Mouse (Mus musculus) G1E (cell line): Measurements from ENCODE around the gene Kntc1. TPM values are rescaled to one million over a fixed set of nuclear protein-coding genes. Genes with fewer than 3 reads are reported as not detected.
"Not testable (repeated sequence)": the region's sequence is repeated elsewhere in the genome, so short reads cannot be mapped to it uniquely, and the experiment has no call there.

Experiments
- ATAC-seq: 2 replicates; pipeline ENCODE4 v1.8.0; 2016; ENCODE audit warnings: mild to moderate bottlenecking; ENCODE audit not compliant: insufficient number of reproducible peaks, poor library complexity, low FRiP score, severe bottlenecking; ENCODE audit errors: extremely low read depth
- DNase-seq: peaks from one replicate; pipeline ENCODE4 v3.0.0; 2012; ENCODE audit warnings: low spot score
- H3K27me3 ChIP-seq: 2 replicates; pipeline ENCODE4 v1.6.1; 2012; ENCODE audit warnings: mild to moderate bottlenecking, low read length, inconsistent platforms; ENCODE audit not compliant: insufficient read depth
- H3K36me3 ChIP-seq: replicated peaks from 2 replicates; pipeline ENCODE3; 2012; ENCODE audit warnings: mild to moderate bottlenecking, inconsistent platforms
- H3K4me1 ChIP-seq: 2 replicates; pipeline ENCODE4 v1.6.1; 2012; ENCODE audit warnings: low read depth, low read length, inconsistent platforms, mixed read lengths; ENCODE audit not compliant: insufficient read depth
- H3K4me3 ChIP-seq: 2 replicates; pipeline ENCODE4 v1.5.1; 2012; ENCODE audit warnings: low read depth, mild to moderate bottlenecking, inconsistent platforms, low read length, moderate library complexity, mixed read lengths
- H3K9me3 ChIP-seq: replicated peaks from 2 replicates; pipeline ENCODE4 v1.6.1; 2012; ENCODE audit warnings: inconsistent platforms
- CTCF ChIP-seq: IDR thresholded peaks from 2 replicates; pipeline ENCODE4 v1.5.1; 2012; ENCODE audit warnings: low read depth, low read length, inconsistent platforms, mixed read lengths
- GATA1 ChIP-seq: IDR thresholded peaks from 2 replicates; pipeline ENCODE4 v1.6.1; 2012; ENCODE audit warnings: borderline replicate concordance, low read length, inconsistent platforms, mixed read lengths
- GATA2 ChIP-seq: IDR thresholded peaks from 2 replicates; pipeline ENCODE4 v1.6.1; 2012; ENCODE audit warnings: low read depth, low read length, inconsistent platforms, borderline replicate concordance
- POLR2AphosphoS5 ChIP-seq: IDR thresholded peaks from 2 replicates; pipeline ENCODE4 v1.6.1; 2012; ENCODE audit warnings: low read depth, low read length, inconsistent platforms; ENCODE audit not compliant: insufficient replicate concordance
- TAL1 ChIP-seq: conservative IDR thresholded peaks from 2 replicates; pipeline ENCODE4 v1.6.1; 2012; ENCODE audit warnings: low read depth, low read length, inconsistent platforms, mixed read lengths
- polyA plus RNA-seq: library from polyadenylated mRNA; stranded (reverse); fragments of >175 nt; gene quantifications from 2 replicates; pipeline ENCODE4 v1.2.3, GENCODE M21; 2012
- total RNA-seq, 2 experiments: library from RNA; stranded (forward) in 1 of 2; stranded (reverse) in 1 of 2; fragments of 200-1000 nt in 1 of 2; fragments of >200 nt in 1 of 2; fragmentation: Nextera tagmentation in 1 of 2; gene quantifications; 2 replicates each; pipeline ENCODE4 v1.2.3; 2014 to 2017

Kntc1 gene
- total and polyA plus RNA-seq, 3 experiments, result 3.8 to 117 (median 68.0) TPM

GRCm38 (mm10) chr5:123720328-123721311, 28.9 kb upstream of the Kntc1 start, which contains the start of gene Zcchc8:
TSS of gene Zcchc8 (minus strand) at chr5:123721100.
- Histone ChIP-seq H3K27me3 (no peaks in the 10 kb centered on the region), H3K36me3 (peaks cover 29% of the 10 kb centered on the region), H3K4me3 (peak within 1 kb of the TSS; percentile 94), H3K9me3 (no peaks in the 10 kb centered on the region), H3K4me1 (peaks cover 34% of the 10 kb centered on the region)
- peak; percentile 82 for DNase-seq
- TF ChIP-seq TAL1, result no peak
- no peak for TF ChIP-seq POLR2AphosphoS5
- peak; percentile 98 for ATAC-seq

GRCm38 (mm10) chr5:123723816-123724215, 25.7 kb upstream of the Kntc1 start:
- DNase-seq, H3K4me1 ChIP-seq, H3K9me3 ChIP-seq, H3K4me3 ChIP-seq, H3K27me3 ChIP-seq, ATAC-seq: not testable (repeated sequence)
- H3K36me3 ChIP-seq, result peaks cover 14% of the 10 kb centered on the region

GRCm38 (mm10) chr5:123730981-123731380, 18.5 kb upstream of the Kntc1 start:
- DNase-seq, result no peak
- TF ChIP-seq TAL1, result no peak
- TF ChIP-seq CTCF, result no peak
- no peak for TF ChIP-seq POLR2AphosphoS5
- no peak for TF ChIP-seq GATA2
- no peak for TF ChIP-seq GATA1
- no peaks in the 10 kb centered on the region for H3K27me3 ChIP-seq
- no peak for ATAC-seq
- peaks cover 82% of the 10 kb centered on the region for H3K36me3 ChIP-seq
- H3K4me3 ChIP-seq, result no peak overlapping the region
- no peaks in the 10 kb centered on the region for H3K9me3 ChIP-seq
- H3K4me1 ChIP-seq, result peaks cover 7% of the 10 kb centered on the region; the same call in 1 of the 2 replicates

GRCm38 (mm10) chr5:123744358-123744757, 5.2 kb upstream of the Kntc1 start:
- no peak for ATAC-seq
- Histone ChIP-seq H3K27me3 (no peaks in the 10 kb centered on the region), H3K36me3 (peaks cover 56% of the 10 kb centered on the region), H3K9me3 (no peaks in the 10 kb centered on the region), H3K4me3 (no peak overlapping the region), H3K4me1 (peaks cover 37% of the 10 kb centered on the region)
- no peak for DNase-seq
- TF ChIP-seq GATA2 (no peak), GATA1 (no peak), TAL1 (no peak), POLR2AphosphoS5 (no peak), CTCF (no peak)

DNA sequence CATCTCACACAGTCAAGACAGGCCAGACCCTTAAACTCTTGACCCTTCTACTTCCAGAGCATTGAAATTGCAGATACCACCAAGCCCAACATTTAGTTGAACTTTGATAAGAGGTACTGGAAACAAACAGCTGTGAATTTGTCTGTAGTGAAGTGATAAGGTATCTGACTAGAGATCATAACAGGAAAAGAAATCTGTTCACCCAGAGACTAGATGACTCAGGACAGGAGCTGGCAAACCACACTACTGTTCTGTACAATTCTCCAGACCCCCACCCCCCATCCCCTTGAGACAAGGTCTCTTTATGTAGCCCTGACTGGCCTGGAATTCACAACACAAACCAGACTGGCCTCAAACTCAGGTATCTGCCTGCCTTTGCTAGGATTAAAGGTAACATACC, 3.3 kb upstream of the Kntc1 start:
- Histone ChIP-seq H3K4me3 (no peak overlapping the region; the same call in 1 of the 2 replicates), H3K9me3 (no peaks in the 10 kb centered on the region), H3K27me3 (no peaks in the 10 kb centered on the region), H3K4me1 (peaks cover 45% of the 10 kb centered on the region), H3K36me3 (peaks cover 41% of the 10 kb centered on the region)
- ATAC-seq, result peak; percentile 50
- DNase-seq, result peak; percentile 20
- TF ChIP-seq CTCF (no peak), TAL1 (peak; percentile 80)

DNA sequence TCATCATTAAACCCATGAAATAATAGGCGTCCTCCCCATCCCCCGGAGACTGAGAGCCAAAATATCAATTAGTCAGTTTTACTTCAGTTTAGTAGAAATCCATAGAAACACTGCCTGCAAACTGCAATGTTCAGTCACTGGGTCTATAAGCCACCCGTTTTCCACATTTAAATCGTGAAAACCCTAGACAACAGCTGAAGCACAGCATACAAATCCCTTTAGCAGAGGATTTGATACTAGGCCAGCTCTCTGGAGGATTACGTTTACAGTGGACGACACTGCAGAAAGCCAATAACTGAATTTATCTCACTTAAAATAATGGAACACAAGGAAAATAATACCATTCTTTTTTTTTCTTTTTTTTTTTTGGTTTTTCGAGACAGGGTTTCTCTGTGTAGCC, 1.9 kb upstream of the Kntc1 start:
- peaks cover 44% of the 10 kb centered on the region for H3K36me3 ChIP-seq
- H3K27me3 ChIP-seq, result no peaks in the 10 kb centered on the region
- TF ChIP-seq CTCF (no peak), GATA1 (no peak), TAL1 (no peak), POLR2AphosphoS5 (no peak), GATA2 (no peak)
- peaks cover 51% of the 10 kb centered on the region for H3K4me1 ChIP-seq
- peak overlapping the region; percentile 76 for H3K4me3 ChIP-seq
- DNase-seq (no peak), ATAC-seq (no peak)
- H3K9me3 ChIP-seq, result no peaks in the 10 kb centered on the region
